25 mouse cellular contexts compared by ENCODE assay signal in genomic region chr10:86771701-86772100, GRCm38 (mm10). TPM values are rescaled to one million over a fixed set of nuclear protein-coding genes. Genes with fewer than 3 reads are reported as not detected.
DNase-seq lines count a peak whose midpoint lies in the region; TF ChIP-seq lines count a peak whose summit lies in the region.
"Had no signal": no experiment of that assay in that cellular context is flagged by ENCODE, and none has a peak within 500 bp of the region (broad histone marks: within the 10 kb centered on the region; RNA-seq: fewer than 3 reads in every experiment).

No protein-coding gene starts in this region.

- no peak overlapping the region for H3K27ac ChIP-seq in ES-Bruce4 (ENCODE audit: insufficient read depth, low read length)
- no peak overlapping the region for H3K27ac ChIP-seq in forebrain, embryonic 10.5 days
- no peak overlapping the region for H3K27ac ChIP-seq in midbrain, embryonic 10.5 days (replicated peaks)
- H3K27ac ChIP-seq: embryonic facial prominence, embryonic 15.5 days; heart, embryonic 15.5 days; hindbrain, embryonic 10.5 days; limb, embryonic 12.5 days; liver, embryonic 12.5 days had no signal

- H3K4me3 ChIP-seq in ES-Bruce4 (ENCODE audit: low read depth, low read length): no peak overlapping the region
- no peak overlapping the region for H3K4me3 ChIP-seq in forebrain, embryonic 10.5 days
- no peak overlapping the region for H3K4me3 ChIP-seq in midbrain, embryonic 10.5 days
- H3K4me3 ChIP-seq: embryonic facial prominence, embryonic 15.5 days; heart, embryonic 15.5 days; hindbrain, embryonic 10.5 days; limb, embryonic 12.5 days; liver, embryonic 12.5 days had no signal

- H3K36me3 ChIP-seq in ES-Bruce4 (ENCODE audit: control insufficient read depth, insufficient read depth, low read length, poor library complexity, severe bottlenecking): no peaks in the 10 kb centered on the region
- no peaks in the 10 kb centered on the region for H3K36me3 ChIP-seq in forebrain, embryonic 10.5 days (replicated peaks)
- no peaks in the 10 kb centered on the region for H3K36me3 ChIP-seq in midbrain, embryonic 10.5 days
- H3K36me3 ChIP-seq: embryonic facial prominence, embryonic 15.5 days; heart, embryonic 15.5 days; hindbrain, embryonic 10.5 days; limb, embryonic 12.5 days; liver, embryonic 12.5 days had no signal

- no peaks in the 10 kb centered on the region for H3K27me3 ChIP-seq in ES-Bruce4 (ENCODE audit: control insufficient read depth, insufficient read depth, low read length, poor library complexity, severe bottlenecking)
- no peaks in the 10 kb centered on the region for H3K27me3 ChIP-seq in forebrain, embryonic 10.5 days (ENCODE audit: poor library complexity, severe bottlenecking)
- H3K27me3 ChIP-seq in midbrain, embryonic 10.5 days (ENCODE audit: low read depth, poor library complexity, severe bottlenecking): 0 out of 2 replicates have a peak, but pooled peaks cover 5% of the 10 kb centered on the region
- H3K27me3 ChIP-seq: CH12.LX; embryonic facial prominence, embryonic 15.5 days; heart, embryonic 15.5 days; liver, embryonic 12.5 days had no signal

- TF ChIP-seq CTCF in ES-Bruce4 (IDR thresholded peaks at IDR 0.05; ENCODE audit: low read depth, low read length): no peak

- peak; percentile 28 to 35 for DNase-seq in cerebellum, postnatal 14 days
- DNase-seq in cerebellum, adult 9-11 months: no peak
- DNase-seq in kidney, adult 18-20 months: peak; percentile 52
- peak; percentile 56 for DNase-seq in kidney, postnatal 10 days
- no peak for DNase-seq in forebrain, embryonic 10.5 days (ENCODE audit: extremely low spot score, low spot score)
- DNase-seq in layer of hippocampus, postnatal 10 days (ENCODE audit: low spot score in 2 of 2): no peak
- DNase-seq in midbrain, embryonic 10.5 days (ENCODE audit: low spot score): no peak
- DNase-seq: gastrocnemius, postnatal 36 days; lung, adult 2 months; right cerebral cortex, postnatal 14 days; spleen, adult 18-20 months; thymus, postnatal 36 days had no signal

- 87% methylated on average over 5 of the region's 5 CpGs for WGBS in forebrain, embryonic 10.5 days
- 79% methylated on average over 5 of the region's 5 CpGs for WGBS in midbrain, embryonic 10.5 days

- TF ChIP-seq POLR2A in ES-Bruce4 (IDR thresholded peaks at IDR 0.05; ENCODE audit: insufficient read depth, low read length): no peak

- H3K9me3 ChIP-seq in ES-Bruce4 (replicated peaks; ENCODE audit: control insufficient read depth, insufficient read depth, low read length, poor library complexity, severe bottlenecking): no peaks in the 10 kb centered on the region
- no peaks in the 10 kb centered on the region for H3K9me3 ChIP-seq in forebrain, embryonic 10.5 days
- no peaks in the 10 kb centered on the region for H3K9me3 ChIP-seq in midbrain, embryonic 10.5 days (replicated peaks)
- H3K9me3 ChIP-seq: embryonic facial prominence, embryonic 15.5 days; heart, embryonic 15.5 days; hindbrain, embryonic 10.5 days; limb, embryonic 12.5 days; liver, embryonic 12.5 days; megakaryocyte, embryonic 14.5 days had no signal

- 0 out of 2 replicates have a peak, but pooled peaks have one; percentile 31 for TF ChIP-seq EP300 in ES-Bruce4 (IDR thresholded peaks at IDR 0.05; ENCODE audit: insufficient read depth, low read depth, low read length)

- H3K9ac ChIP-seq in ES-Bruce4 (ENCODE audit: low read depth, poor library complexity, severe bottlenecking): no peak overlapping the region
- H3K9ac ChIP-seq: embryonic facial prominence, embryonic 15.5 days; heart, embryonic 15.5 days; limb, embryonic 12.5 days; liver, embryonic 12.5 days had no signal

- H3K4me1 ChIP-seq in ES-Bruce4 (ENCODE audit: control insufficient read depth, insufficient read depth, low read length): peaks cover 2% of the 10 kb centered on the region
- peaks cover 12% of the 10 kb centered on the region for H3K4me1 ChIP-seq in forebrain, embryonic 10.5 days
- peaks cover 7% of the 10 kb centered on the region for H3K4me1 ChIP-seq in midbrain, embryonic 10.5 days
- H3K4me1 ChIP-seq: liver, embryonic 12.5 days had no signal

RNA-seq across cellular contexts. Expression of gene Nt5dc3, which starts 7.1 kb away (rescaled TPM):
- polyA plus RNA-seq in ES-Bruce4 (2011; ENCODE audit: insufficient read depth, insufficient read length, low read depth, missing spikeins): 8.2 and 8.8 TPM in 2 replicates
- polyA plus RNA-seq in forebrain, embryonic 10.5 days (2016; fragmentation: Nextera tagmentation; extraction: Ambion mirVana): 0.62 and 1.0 TPM in 2 replicates
- total RNA-seq in layer of hippocampus, postnatal 10 days (2021): 100 to 1,000 TPM in 1 of 2 experiments, 10 to 100 TPM in 1; 86.3 to 102 TPM
- polyA plus RNA-seq in midbrain, embryonic 10.5 days (2016; fragmentation: Nextera tagmentation; extraction: Ambion mirVana): 0.67 and 0.72 TPM in 2 replicates

RNA-seq across cellular contexts. Expression of gene Gm49358, which starts 7.9 kb away (rescaled TPM):
- 4.4 TPM in 1 of 2 replicates, not detected in the other for polyA plus RNA-seq in ES-Bruce4 (2011; ENCODE audit: insufficient read depth, insufficient read length, low read depth, missing spikeins)
- polyA plus RNA-seq in forebrain, embryonic 10.5 days (2016; fragmentation: Nextera tagmentation; extraction: Ambion mirVana): not detected in 2 replicates
- total RNA-seq in layer of hippocampus, postnatal 10 days (2021): 10 to 100 TPM; 23.7 to 29.2 TPM
- not detected in 2 replicates for polyA plus RNA-seq in midbrain, embryonic 10.5 days (2016; fragmentation: Nextera tagmentation; extraction: Ambion mirVana)
- polyA plus RNA-seq: adrenal gland, adult 2 months; brain, embryonic 14.5 days; embryonic facial prominence, embryonic 15.5 days; frontal cortex, adult 2 months; heart, embryonic 15.5 days; hindbrain, embryonic 10.5 days; intestine, embryonic 16.5 days; limb, embryonic 12.5 days; liver, embryonic 12.5 days; lung, adult 2 months; midbrain, embryonic 16.5 days had no signal

Comparison
In these comparisons a context has a peak if more than half of its experiments do, and no peak if none do; other contexts are left out.
1. DNase-seq: peak in cerebellum, postnatal 14 days (2 of 2), kidney, adult 18-20 months (single experiment) and kidney, postnatal 10 days (single experiment); none in cerebellum, adult 9-11 months (single experiment), forebrain, embryonic 10.5 days (single experiment), layer of hippocampus, postnatal 10 days (0 of 2) and midbrain, embryonic 10.5 days (single experiment).